Mouse (Mus musculus): ENCODE measurements around the gene Nudt7.

The Nudt7 gene

DNA sequence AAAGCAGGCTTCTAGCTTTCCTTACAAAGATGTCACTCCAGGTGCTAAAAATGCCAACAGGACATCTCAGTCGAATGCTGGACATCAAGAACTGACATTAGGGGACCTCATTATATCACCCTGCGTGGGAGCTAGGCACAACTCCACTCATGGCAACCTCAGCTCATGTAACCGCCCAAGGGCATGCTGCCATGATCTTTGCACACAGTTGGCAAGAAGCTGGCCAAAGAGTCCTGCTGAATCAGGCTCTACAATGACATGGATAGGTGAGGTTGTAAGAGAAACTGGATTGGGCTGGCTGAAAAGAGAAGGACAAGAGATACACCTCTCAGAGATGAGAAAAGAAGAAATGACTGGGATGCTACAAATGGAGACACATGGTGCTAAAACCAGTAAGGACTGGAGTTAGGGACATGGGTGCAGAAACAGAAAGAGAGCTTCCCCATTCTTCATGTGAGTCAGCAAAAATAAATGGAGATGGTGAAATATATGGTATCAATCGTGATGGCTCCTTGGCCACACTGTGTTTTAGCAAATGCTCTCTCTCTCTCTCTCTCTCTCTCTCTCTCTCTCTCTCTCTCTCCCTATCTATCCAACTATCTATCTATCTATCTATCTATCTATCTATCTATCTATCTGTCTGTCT is 10.4 kb downstream of the Nudt7 start:
- no peak for DNase-seq

DNA sequence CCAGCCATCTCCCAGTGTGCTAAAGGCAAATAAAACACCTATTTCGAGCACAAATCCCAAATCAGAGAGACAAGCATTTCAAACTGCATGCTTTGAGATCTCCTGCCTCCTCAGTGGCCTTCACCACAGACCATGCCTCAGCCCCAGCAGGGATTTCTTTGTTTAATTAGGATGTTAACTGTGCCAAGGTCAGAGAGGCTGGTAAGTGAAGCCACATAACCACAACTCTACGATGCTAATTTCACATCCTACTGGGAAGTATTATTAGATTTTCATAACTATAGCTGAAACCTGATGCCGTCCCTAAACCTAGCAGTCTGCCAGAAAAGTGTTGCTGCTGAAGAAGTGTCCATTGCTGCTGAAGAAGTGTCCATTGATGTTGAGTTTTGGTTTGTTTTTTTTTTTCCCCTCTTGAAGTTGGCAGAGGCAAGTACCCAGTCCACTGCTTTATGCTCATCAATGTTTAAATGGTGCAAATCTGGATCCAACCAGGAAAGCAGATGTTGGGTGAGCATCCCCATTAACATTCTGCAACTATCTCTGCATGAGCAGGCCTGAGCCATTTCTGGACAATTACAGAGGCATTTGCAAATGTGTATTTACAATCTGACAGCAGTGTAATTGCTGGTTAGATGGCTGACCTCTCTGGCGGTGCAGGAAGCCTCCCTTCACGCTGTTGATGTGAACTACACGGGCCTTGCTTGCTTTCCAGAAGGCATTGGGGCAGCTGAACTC is 20.1 kb downstream of the Nudt7 start:
- no peak for DNase-seq

DNA sequence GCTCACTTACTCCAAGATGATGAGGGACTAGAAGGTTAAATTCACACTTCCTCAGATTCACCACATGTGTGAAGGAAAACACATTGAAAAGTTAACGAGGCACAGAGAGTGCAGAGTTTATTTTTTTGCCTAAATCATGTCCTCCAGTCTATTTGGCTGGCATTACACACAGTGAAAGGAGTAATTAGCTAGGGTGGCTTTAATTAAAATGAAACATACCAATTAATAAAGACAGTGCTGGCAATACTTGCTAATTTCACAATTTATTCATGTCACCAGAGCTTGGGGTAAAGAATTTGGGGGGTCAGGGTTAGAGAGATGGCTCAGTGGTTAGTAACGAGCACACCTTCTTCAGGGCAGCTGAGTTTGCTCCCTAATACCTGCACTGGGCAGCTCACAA is 25.2 kb downstream of the Nudt7 start:
- DNase-seq, result no peak

DNA sequence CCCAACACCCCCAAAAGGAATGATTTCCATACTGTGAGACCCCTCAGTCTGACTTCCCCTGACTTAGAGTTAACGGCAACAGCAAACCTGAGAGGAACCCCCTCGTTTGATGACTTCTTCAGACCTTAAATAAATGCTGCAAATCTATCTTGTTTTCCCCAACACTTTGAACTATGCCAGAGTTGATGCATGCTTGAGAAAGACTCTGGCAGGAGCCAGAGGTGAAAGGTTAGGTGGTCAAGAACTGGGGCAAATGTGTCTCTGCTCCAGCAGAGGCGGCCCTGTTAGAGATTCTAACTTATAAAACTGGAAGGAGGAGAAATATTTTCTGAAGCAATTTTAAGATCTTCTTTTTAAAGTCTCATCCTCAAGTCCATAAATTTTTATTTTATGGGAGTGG is 26.3 kb downstream of the Nudt7 start:
- DNase-seq, result no peak

DNA sequence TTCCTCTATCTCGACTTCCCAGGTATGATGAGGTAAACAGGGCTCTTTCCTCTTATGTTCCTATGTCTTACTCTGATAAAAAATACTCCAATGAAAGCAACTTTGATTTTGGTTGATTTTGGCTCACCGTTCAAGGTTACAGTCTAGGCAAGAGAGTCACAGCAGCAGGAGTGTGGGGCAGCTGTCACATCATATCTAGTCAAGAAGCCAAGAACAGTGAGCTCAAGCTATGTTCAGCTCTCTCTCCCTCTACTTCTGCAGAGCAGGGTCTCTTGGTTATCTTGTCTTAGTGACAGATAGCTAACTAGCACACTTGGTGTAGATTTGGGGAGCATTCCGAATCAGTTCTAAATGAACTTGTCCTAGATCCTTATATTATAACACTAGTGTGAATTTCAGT is 30.5 kb downstream of the Nudt7 start:
- no peak for DNase-seq

- DNase-seq, result no peak
Measured at GRCm38 (mm10) chr8:114164444-114165096, 31.2 kb downstream of the Nudt7 start.

- no peak for DNase-seq
Measured at GRCm38 (mm10) chr8:114165741-114166140, 32.4 kb downstream of the Nudt7 start.

GRCm38 (mm10) chr8:114176721-114177120 is 43.4 kb downstream of the Nudt7 start:
- no peak for DNase-seq

- no peak for DNase-seq
Measured at GRCm38 (mm10) chr8:114193334-114193733, 60.0 kb downstream of the Nudt7 start.

GRCm38 (mm10) chr8:114198990-114199389 is 65.6 kb downstream of the Nudt7 start:
- no peak for DNase-seq
